Comparison of ENCODE assay signal across 27 mouse cellular contexts in genomic region chr4:149025242-149025641, GRCm38 (mm10).
DNase-seq lines count a peak whose midpoint lies in the region; ATAC-seq lines count a peak whose summit lies in the region.
"Had no signal": no experiment of that assay in that cellular context is flagged by ENCODE, and none has a peak within 500 bp of the region (broad histone marks: within the 10 kb centered on the region; RNA-seq: fewer than 3 reads in every experiment).

No protein-coding gene starts in this region.

- no peak overlapping the region for H3K9ac ChIP-seq in hindbrain, embryonic 13.5 days
- H3K9ac ChIP-seq in hindbrain, embryonic 11.5 days (ENCODE audit: low read depth, low read length) = no peak overlapping the region
- H3K9ac ChIP-seq: heart, embryonic 12.5 days; hindbrain, embryonic 12.5 days; limb, embryonic 13.5 days; liver, embryonic 12.5 days; midbrain, embryonic 12.5 days; neural tube, embryonic 15.5 days had no signal

- no peaks in the 10 kb centered on the region for H3K9me3 ChIP-seq in hindbrain, embryonic 13.5 days
- H3K9me3 ChIP-seq in hindbrain, embryonic 11.5 days (ENCODE audit: control insufficient read depth, low read length) = no peaks in the 10 kb centered on the region
- H3K9me3 ChIP-seq: heart, embryonic 12.5 days; hindbrain, embryonic 12.5 days; limb, embryonic 13.5 days; liver, embryonic 12.5 days; midbrain, embryonic 12.5 days; neural tube, embryonic 15.5 days had no signal

- H3K4me1 ChIP-seq in hindbrain, embryonic 13.5 days (replicated peaks) = peaks cover 48% of the 10 kb centered on the region
- no peaks in the 10 kb centered on the region; the same call in 1 of the 2 replicates for H3K4me1 ChIP-seq in hindbrain, embryonic 11.5 days (replicated peaks; ENCODE audit: control insufficient read depth, insufficient read depth, low read length)
- H3K4me1 ChIP-seq: limb, embryonic 13.5 days; liver, embryonic 12.5 days had no signal

- no peak overlapping the region for H3K4me3 ChIP-seq in hindbrain, embryonic 13.5 days
- H3K4me3 ChIP-seq in hindbrain, embryonic 11.5 days (ENCODE audit: low read depth, low read length) = no peak overlapping the region
- H3K4me3 ChIP-seq: gastrocnemius, adult 2 months; heart, embryonic 12.5 days; hindbrain, embryonic 12.5 days; limb, embryonic 13.5 days; liver, embryonic 12.5 days; midbrain, embryonic 12.5 days; neural tube, embryonic 15.5 days had no signal

- H3K27me3 ChIP-seq in hindbrain, embryonic 13.5 days = no peaks in the 10 kb centered on the region
- H3K27me3 ChIP-seq in hindbrain, embryonic 11.5 days (ENCODE audit: control insufficient read depth, insufficient read depth, low read length) = no peaks in the 10 kb centered on the region; the same call in 1 of the 2 replicates
- H3K27me3 ChIP-seq: heart, embryonic 12.5 days; hindbrain, embryonic 12.5 days; limb, embryonic 13.5 days; liver, embryonic 12.5 days; neural tube, embryonic 15.5 days had no signal

- no peak overlapping the region for H3K4me2 ChIP-seq in hindbrain, embryonic 13.5 days
- H3K4me2 ChIP-seq in hindbrain, embryonic 11.5 days (replicated peaks; ENCODE audit: low read depth, low read length) = no peak overlapping the region
- H3K4me2 ChIP-seq: heart, embryonic 12.5 days; hindbrain, embryonic 12.5 days; limb, embryonic 13.5 days; liver, embryonic 12.5 days; midbrain, embryonic 12.5 days; neural tube, embryonic 15.5 days had no signal

- intact Hi-C loops in left cerebral cortex, postnatal 14 days (cut with DNase I) = no loop called here

- peak overlapping the region; percentile 53; the same call in 1 of the 2 replicates for H3K27ac ChIP-seq in hindbrain, embryonic 13.5 days
- no peak overlapping the region for H3K27ac ChIP-seq in hindbrain, embryonic 11.5 days (ENCODE audit: low read depth, low read length)
- H3K27ac ChIP-seq: gastrocnemius, adult 2 months; hindbrain, embryonic 12.5 days; limb, embryonic 13.5 days; liver, embryonic 12.5 days; midbrain, embryonic 12.5 days; neural tube, embryonic 15.5 days had no signal

- ATAC-seq in hindbrain, embryonic 13.5 days (ENCODE audit: low FRiP score) = no peak
- no peak for ATAC-seq in hindbrain, embryonic 11.5 days (ENCODE audit: low FRiP score)
- no peak for ATAC-seq in erythroid progenitor cell, adult 5-6 weeks (replicated peaks; ENCODE audit: low FRiP score, poor library complexity, severe bottlenecking)
- ATAC-seq: activated CD4-positive, CD25-positive, alpha-beta regulatory T cell, adult 4 months; inflammation-experienced regulatory T-cells, adult 6 months; liver, embryonic 12.5 days had no signal

- DNase-seq in hindbrain, embryonic 11.5 days (ENCODE audit: low spot score) = no peak
- DNase-seq in left cerebral cortex, postnatal 14 days (ENCODE audit: low spot score in 2 of 2) = peak; percentile 29 to 34
- no peak for DNase-seq in left cerebral cortex, adult 8-10 months (ENCODE audit: low spot score in 2 of 2)
- peak; percentile 9 for DNase-seq in layer of hippocampus, adult 9-10 months (ENCODE audit: low spot score)
- no peak for DNase-seq in embryo, embryonic 10.5 days (ENCODE audit: low spot score)
- DNase-seq: adrenal gland, adult 8-10 months; B cell, adult 2 months; cerebellum, adult 8-10 months; cerebellum, postnatal 36 days; gastrocnemius, adult 2 months; heart, postnatal 10 days; kidney, adult 18-20 months; kidney, postnatal 4 days; lung, adult 18-20 months; lung, postnatal 14 days; right cerebral cortex, postnatal 25 days; thymus, postnatal 14 days had no signal

- no peaks in the 10 kb centered on the region for H3K36me3 ChIP-seq in hindbrain, embryonic 13.5 days
- no peaks in the 10 kb centered on the region for H3K36me3 ChIP-seq in hindbrain, embryonic 11.5 days (ENCODE audit: control insufficient read depth, insufficient read depth, low read length)
- H3K36me3 ChIP-seq: hindbrain, embryonic 12.5 days; midbrain, embryonic 12.5 days; neural tube, embryonic 15.5 days had no signal

- WGBS in hindbrain, embryonic 13.5 days = 66% methylated on average over 10 of the region's 10 CpGs
- WGBS in hindbrain, embryonic 11.5 days = 85% methylated on average over 10 of the region's 10 CpGs

Comparison
In these comparisons a context has a peak if more than half of its experiments do, and no peak if none do; other contexts are left out.
1. DNase-seq: peak in left cerebral cortex, postnatal 14 days (2 of 2) and layer of hippocampus, adult 9-10 months (single experiment); none in hindbrain, embryonic 11.5 days (single experiment), left cerebral cortex, adult 8-10 months (0 of 2) and embryo, embryonic 10.5 days (single experiment).